Mouse (Mus musculus) lung, adult 2 months (tissue): ENCODE measurements around the gene Wdhd1. TPM values are rescaled to one million over a fixed set of nuclear protein-coding genes. Genes with fewer than 3 reads are reported as not detected.

ENCODE experiments used
- DNase-seq: peaks from one replicate; pipeline ENCODE4 v3.0.0; 2022
- H3K4me1 ChIP-seq: fragments of 200-500 bp; 2 replicates; pipeline ENCODE4 v1.6.1; 2011; ENCODE audit warnings: low read length; ENCODE audit not compliant: control insufficient read depth, insufficient read depth
- H3K4me3 ChIP-seq: fragments of 200-500 bp; replicated peaks from 2 replicates; pipeline ENCODE3; 2011; ENCODE audit warnings: low read depth, mild to moderate bottlenecking, control low read depth, low read length; ENCODE audit errors: extremely low read depth
- CTCF ChIP-seq: fragments of 200-500 bp; IDR thresholded peaks from 2 replicates; pipeline ENCODE4 v1.5.1; 2011; ENCODE audit warnings: mild to moderate bottlenecking, low read length, control low read depth; ENCODE audit not compliant: insufficient read depth
- POLR2A ChIP-seq: fragments of 200-500 bp; IDR thresholded peaks from 2 replicates; pipeline ENCODE4 v1.6.1; 2011; ENCODE audit warnings: low read depth, mild to moderate bottlenecking, control low read depth, low read length, borderline replicate concordance; ENCODE audit errors: extremely low read depth
- WGBS: fragments of 180-500 bp; shearing (Covaris S2); methylation state at CpG from one replicate; pipeline ENCODE4 v1.1.7; 2018; 5-methylcytosine and 5-hydroxymethylcytosine counted together
- polyA plus RNA-seq: library from polyadenylated mRNA; depleted of rRNA; stranded (reverse); fragments of >200 nt; gene quantifications from 2 replicates; pipeline ENCODE4 v1.2.3, GENCODE M21; 2012

Gene Wdhd1
- polyA plus RNA-seq, 1 experiment: 0.78 TPM

DNA sequence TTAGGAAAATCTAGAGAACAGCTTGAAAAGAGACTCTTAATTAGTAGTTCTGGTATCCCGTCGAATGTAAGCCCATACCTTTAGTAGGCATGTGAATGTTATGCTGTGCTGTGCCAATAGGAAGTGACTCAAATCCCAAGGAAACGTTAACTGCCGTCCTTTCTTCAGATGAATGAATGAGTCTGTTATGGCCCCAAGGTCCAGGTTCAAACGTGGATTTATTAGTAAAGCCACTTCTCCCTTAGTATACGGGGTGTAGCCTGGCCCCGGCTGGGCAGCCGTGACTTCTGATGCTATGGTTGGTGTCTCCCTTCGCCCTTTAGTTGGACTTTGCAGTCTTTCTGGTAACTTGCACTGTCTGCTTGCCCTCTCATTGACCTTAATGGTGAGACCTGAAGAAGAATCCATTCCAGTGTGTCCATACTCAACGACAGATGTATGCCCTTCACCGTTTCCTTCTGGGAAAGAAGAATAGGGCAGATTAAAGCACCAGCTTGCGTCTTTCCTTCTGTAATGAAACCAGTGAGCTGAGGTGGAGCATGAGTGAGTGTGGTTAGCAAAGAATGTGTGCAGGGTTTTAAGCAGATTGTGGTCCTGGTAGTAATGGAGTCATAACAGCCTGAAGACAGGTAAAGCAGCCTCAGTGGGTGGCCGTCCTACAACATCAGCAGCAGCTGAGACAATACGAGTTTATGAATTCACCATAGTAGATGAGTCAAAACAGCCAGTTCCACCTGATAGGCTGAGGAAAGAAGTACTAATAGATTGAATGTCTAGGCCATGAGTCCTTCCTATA, 26.4 kb upstream of the Wdhd1 start:
- 60% methylated on average over 14 of the region's 14 CpGs for WGBS
- no peak for DNase-seq
- TF ChIP-seq CTCF (no peak), POLR2A (no peak)
- Histone ChIP-seq H3K4me3 (no peak overlapping the region), H3K4me1 (peaks cover 30% of the 10 kb centered on the region)

- TF ChIP-seq POLR2A (no peak), CTCF (no peak)
- under 1% methylated on average over 15 of the region's 15 CpGs for WGBS
- H3K4me3 ChIP-seq: peak overlapping the region; percentile 95
- DNase-seq: peak; percentile 27
- peaks cover 20% of the 10 kb centered on the region for H3K4me1 ChIP-seq
These were observed 22.2 kb upstream of the Wdhd1 start for GRCm38 (mm10) chr14:47298819-47299261.

DNA sequence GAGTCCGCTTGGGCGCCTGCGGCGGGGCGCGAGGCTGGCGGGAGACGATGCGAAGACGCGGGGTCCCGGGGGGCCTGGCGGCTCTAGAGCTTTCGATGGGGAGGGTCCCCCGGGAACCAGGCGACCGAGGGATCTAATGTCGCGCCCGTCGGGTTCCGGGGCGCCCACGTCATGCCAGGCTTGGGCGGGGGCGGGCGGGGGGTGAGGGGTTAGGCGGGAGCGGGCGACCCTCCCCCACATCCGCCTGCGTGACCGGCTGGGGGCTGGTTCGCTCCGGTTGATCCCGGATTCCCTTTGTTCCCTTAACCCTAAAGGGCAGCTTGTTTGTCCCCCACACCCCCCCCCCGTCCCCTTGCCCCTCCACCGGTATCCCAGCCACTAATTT, 21.7 kb upstream of the Wdhd1 start:
- Histone ChIP-seq H3K4me1 (peaks cover 20% of the 10 kb centered on the region), H3K4me3 (peak overlapping the region; percentile 97)
- no peak for TF ChIP-seq CTCF
- TF ChIP-seq POLR2A: no peak
- WGBS: 0% methylated on average over 18 of the region's 38 CpGs
- DNase-seq: no peak

DNA sequence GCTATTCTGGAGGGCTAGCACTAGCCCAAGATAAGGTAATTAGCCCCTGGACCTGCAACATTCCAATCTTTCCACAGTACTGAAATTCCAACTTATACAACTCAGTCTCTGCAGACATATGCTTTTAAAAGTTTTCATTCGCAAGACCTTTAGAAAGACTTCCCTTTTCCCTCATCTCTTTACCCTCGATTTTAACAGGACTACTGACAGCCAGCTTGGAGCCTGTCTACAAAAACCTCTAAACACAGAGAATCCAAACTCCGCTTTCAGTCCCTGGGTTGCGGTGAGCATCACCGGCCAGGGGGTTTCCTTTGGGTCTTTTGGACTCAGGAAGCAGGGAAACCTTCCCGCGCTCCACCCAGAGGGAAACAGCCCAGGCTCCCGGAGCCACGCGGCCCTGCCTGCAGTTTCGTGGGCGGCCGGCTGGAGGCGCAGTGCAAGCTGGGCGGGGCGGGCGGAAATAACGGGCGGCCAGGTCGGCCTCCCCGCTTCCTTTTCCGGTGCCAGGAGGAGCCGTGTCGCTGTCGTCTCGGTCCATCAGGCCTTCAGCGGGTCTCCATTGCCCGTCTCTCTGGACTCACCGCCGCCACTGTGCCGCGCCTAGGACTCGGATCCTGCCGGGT, 21.2 kb upstream of the Wdhd1 start, which contains the start of gene Mapk1ip1l:
Mapk1ip1l (plus strand) TSS at position 482 of the 623 bp plus-strand sequence.
- under 1% methylated on average over 34 of the region's 34 CpGs for WGBS
- peak; percentile 92 for DNase-seq
- peak within 1 kb of the TSS; percentile 97 for H3K4me3 ChIP-seq
- TF ChIP-seq POLR2A (peak; percentile 80; the same call in 1 of the 2 replicates), CTCF (peak; percentile 34; the same call in 1 of the 2 replicates)
- peaks cover 16% of the 10 kb centered on the region for H3K4me1 ChIP-seq

GRCm38 (mm10) chr14:47296232-47296631, 19.6 kb upstream of the Wdhd1 start:
- Histone ChIP-seq H3K4me1 (peaks cover 11% of the 10 kb centered on the region), H3K4me3 (no peak overlapping the region)
- TF ChIP-seq POLR2A (no peak), CTCF (no peak)
- DNase-seq: no peak
- 65% methylated on average over 2 of the region's 2 CpGs for WGBS

GRCm38 (mm10) chr14:47294136-47294535, 17.5 kb upstream of the Wdhd1 start:
- Histone ChIP-seq H3K4me3 (no peak overlapping the region), H3K4me1 (peaks cover 3% of the 10 kb centered on the region)
- DNase-seq: no peak
- 62% methylated on average over 4 of the region's 4 CpGs for WGBS
- no peak for TF ChIP-seq CTCF
- no peak for TF ChIP-seq POLR2A

GRCm38 (mm10) chr14:47291772-47292171, 15.1 kb upstream of the Wdhd1 start:
- Histone ChIP-seq H3K4me1 (no peaks in the 10 kb centered on the region), H3K4me3 (no peak overlapping the region)
- no peak for DNase-seq
- TF ChIP-seq POLR2A (no peak), CTCF (no peak)
- WGBS: 71% methylated on average over 1 of the region's 1 CpGs

GRCm38 (mm10) chr14:47287021-47287420, 10.4 kb upstream of the Wdhd1 start:
- Histone ChIP-seq H3K4me3 (no peak overlapping the region), H3K4me1 (no peaks in the 10 kb centered on the region; the same call in 1 of the 2 replicates)
- DNase-seq: no peak
- WGBS: 90% methylated on average over 4 of the region's 5 CpGs
- TF ChIP-seq CTCF (no peak), POLR2A (no peak)

GRCm38 (mm10) chr14:47286215-47286614, 9.6 kb upstream of the Wdhd1 start:
- TF ChIP-seq CTCF: no peak
- no peak for TF ChIP-seq POLR2A
- H3K4me1 ChIP-seq: no peaks in the 10 kb centered on the region; the same call in 1 of the 2 replicates
- 65% methylated on average over 1 of the region's 1 CpGs for WGBS
- H3K4me3 ChIP-seq: no peak overlapping the region
- no peak for DNase-seq
